ENCODE assay signal across 15 mouse cellular contexts in genomic region chr4:124134341-124135164, GRCm38 (mm10).
DNase-seq lines count a peak whose midpoint lies in the region; ATAC-seq lines count a peak whose summit lies in the region.
"Had no signal": no experiment of that assay in that cellular context is flagged by ENCODE, and none has a peak within 500 bp of the region (broad histone marks: within the 10 kb centered on the region; RNA-seq: fewer than 3 reads in every experiment).

No protein-coding gene starts in this region.

- 6% methylated on average over 6 of the region's 6 CpGs for WGBS in kidney, embryonic 14.5 days
- 6% methylated on average over 6 of the region's 6 CpGs for WGBS in stomach, embryonic 14.5 days

- H3K36me3 ChIP-seq in kidney, embryonic 14.5 days (ENCODE audit: control insufficient read depth, insufficient read depth, low read length): no peaks in the 10 kb centered on the region
- H3K36me3 ChIP-seq in stomach, embryonic 14.5 days (ENCODE audit: control insufficient read depth, insufficient read depth, low read length): no peaks in the 10 kb centered on the region
- H3K36me3 ChIP-seq: G1E; hindbrain, embryonic 15.5 days; midbrain, embryonic 13.5 days; neural tube, embryonic 12.5 days had no signal

- no peak overlapping the region for H3K4me3 ChIP-seq in kidney, embryonic 14.5 days (ENCODE audit: low read length)
- no peak overlapping the region for H3K4me3 ChIP-seq in stomach, embryonic 14.5 days (ENCODE audit: low read depth, low read length)
- H3K4me3 ChIP-seq: erythroblast, embryonic 14.5 days; hindbrain, embryonic 15.5 days; midbrain, embryonic 13.5 days; neural tube, embryonic 12.5 days had no signal

- H3K27me3 ChIP-seq in kidney, embryonic 14.5 days (ENCODE audit: control insufficient read depth, insufficient read depth, low read length): no peaks in the 10 kb centered on the region
- H3K27me3 ChIP-seq in stomach, embryonic 14.5 days (ENCODE audit: control insufficient read depth, insufficient read depth, low read length): no peaks in the 10 kb centered on the region

- no peak overlapping the region for H3K27ac ChIP-seq in kidney, embryonic 14.5 days (ENCODE audit: low read depth, low read length)
- no peak overlapping the region for H3K27ac ChIP-seq in stomach, embryonic 14.5 days (ENCODE audit: low read length)
- H3K27ac ChIP-seq: hindbrain, embryonic 15.5 days; liver, embryonic 14.5 days; midbrain, embryonic 13.5 days; neural tube, embryonic 12.5 days had no signal

- ATAC-seq in kidney, embryonic 14.5 days (ENCODE audit: low FRiP score, low TSS enrichment): peak; percentile 65
- 0 out of 2 replicates have a peak, but pooled peaks have one; percentile 56 for ATAC-seq in stomach, embryonic 14.5 days (ENCODE audit: insufficient number of reproducible peaks, insufficient read depth, low FRiP score, low read depth)
- no peak for ATAC-seq in erythroid progenitor cell, adult 5-6 weeks (replicated peaks; ENCODE audit: low FRiP score, poor library complexity, severe bottlenecking)

- peaks cover 14% of the 10 kb centered on the region for H3K4me1 ChIP-seq in kidney, embryonic 14.5 days (ENCODE audit: control insufficient read depth, insufficient read depth, low read length)
- peaks cover 13% of the 10 kb centered on the region for H3K4me1 ChIP-seq in stomach, embryonic 14.5 days (ENCODE audit: control insufficient read depth, insufficient read depth, low read length)
- H3K4me1 ChIP-seq: neural tube, embryonic 12.5 days had no signal

- no peak overlapping the region for H3K4me2 ChIP-seq in kidney, embryonic 14.5 days (replicated peaks; ENCODE audit: low read depth, low read length)
- H3K4me2 ChIP-seq in stomach, embryonic 14.5 days (replicated peaks; ENCODE audit: low read depth, low read length): no peak overlapping the region
- H3K4me2 ChIP-seq: hindbrain, embryonic 15.5 days; midbrain, embryonic 13.5 days; neural tube, embryonic 12.5 days had no signal

- DNase-seq in kidney, adult 8-10 months: no peak
- DNase-seq in embryo, embryonic 10.5 days (ENCODE audit: low spot score): peak; percentile 69
- DNase-seq in hindlimb bud, embryonic 11.5 days (ENCODE audit: extremely low spot score, low read depth, low spot score): peak; percentile 77
- DNase-seq in adrenal gland, adult 18-20 months (ENCODE audit: low spot score in 2 of 2): no peak
- DNase-seq in frontal cortex, postnatal 25 days (ENCODE audit: low spot score in 2 of 2): no peak
- DNase-seq: lung, postnatal 14 days had no signal

- no peak overlapping the region for H3K9ac ChIP-seq in kidney, embryonic 14.5 days (ENCODE audit: low read depth, low read length)
- no peak overlapping the region for H3K9ac ChIP-seq in stomach, embryonic 14.5 days (replicated peaks; ENCODE audit: low read depth, low read length)
- H3K9ac ChIP-seq: hindbrain, embryonic 15.5 days; liver, embryonic 14.5 days; midbrain, embryonic 13.5 days; neural tube, embryonic 12.5 days had no signal

- H3K9me3 ChIP-seq in kidney, embryonic 14.5 days (ENCODE audit: control insufficient read depth, low read length): no peaks in the 10 kb centered on the region
- no peaks in the 10 kb centered on the region for H3K9me3 ChIP-seq in stomach, embryonic 14.5 days (ENCODE audit: control insufficient read depth, low read depth, low read length)
- H3K9me3 ChIP-seq: G1E; hindbrain, embryonic 15.5 days; midbrain, embryonic 13.5 days; neural tube, embryonic 12.5 days had no signal

Comparison
In these comparisons a context has a peak if more than half of its experiments do, and no peak if none do; other contexts are left out.
1. DNase-seq: peak in embryo, embryonic 10.5 days (single experiment) and hindlimb bud, embryonic 11.5 days (single experiment); none in kidney, adult 8-10 months (0 of 2), adrenal gland, adult 18-20 months (0 of 2) and frontal cortex, postnatal 25 days (0 of 2).